Mouse (Mus musculus): Measurements from ENCODE around the gene Styx. TPM values are rescaled to one million over a fixed set of nuclear protein-coding genes. Genes with fewer than 3 reads are reported as not detected.
A peak's percentile ranks its signal among the peaks of the same experiment; 100 is the strongest.

The Styx gene
- polyA plus RNA-seq, 1 experiment from 2014 or later: 65.3 TPM

DNA sequence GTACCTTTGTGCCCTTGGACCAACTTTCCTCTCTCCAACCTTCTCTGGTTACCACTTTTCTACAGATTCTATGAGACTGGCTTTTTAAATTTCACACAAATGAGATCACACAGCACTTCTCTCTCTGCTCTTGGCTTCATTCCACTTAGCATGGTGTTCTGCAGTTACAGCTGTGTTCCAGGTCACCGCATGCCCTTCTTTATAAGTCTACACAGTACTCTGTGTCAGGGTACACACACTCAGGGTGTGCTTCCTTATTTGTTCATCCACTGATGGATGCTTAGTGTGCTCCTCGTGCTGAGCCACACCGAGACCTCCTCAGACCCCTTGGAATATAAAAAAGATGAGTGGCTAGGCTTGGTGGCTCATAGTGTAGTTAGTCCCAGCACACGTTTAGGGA, 30.8 kb upstream of the Styx start:
- no peak overlapping the region for H3K4me3 ChIP-seq
- no peak overlapping the region for H3K27ac ChIP-seq (replicated peaks)
- no peaks in the 10 kb centered on the region for H3K36me3 ChIP-seq
- 82% methylated on average over 4 of the region's 4 CpGs for WGBS
- no peaks in the 10 kb centered on the region for H3K27me3 ChIP-seq
- no peak for ATAC-seq (replicated peaks)
- H3K4me2 ChIP-seq (replicated peaks): no peak overlapping the region
- H3K9ac ChIP-seq (replicated peaks): no peak overlapping the region
- H3K4me1 ChIP-seq: peaks cover 26% of the 10 kb centered on the region
- H3K9me3 ChIP-seq: no peaks in the 10 kb centered on the region

DNA sequence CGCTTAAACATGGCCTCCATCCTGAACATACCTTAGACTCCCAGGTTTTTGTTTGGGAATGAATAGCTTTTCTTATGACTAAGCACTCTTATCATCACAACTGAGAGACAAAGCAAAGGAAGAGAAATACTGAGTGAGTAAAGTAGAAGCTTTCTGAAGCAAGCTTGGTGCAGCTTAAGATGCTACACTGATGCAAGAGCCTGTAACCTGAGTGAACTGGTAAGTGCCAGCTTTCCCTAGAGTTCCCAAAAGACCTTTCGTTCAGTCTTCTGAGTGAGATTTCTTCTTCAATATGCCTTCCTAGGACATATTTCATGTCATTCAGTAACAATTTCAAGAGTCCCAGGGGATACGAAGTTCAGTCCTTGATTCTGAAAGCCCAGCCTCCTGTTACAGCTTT, 29.8 kb upstream of the Styx start:
- Histone ChIP-seq H3K36me3 (no peaks in the 10 kb centered on the region), H3K9ac (replicated peaks) (no peak overlapping the region), H3K4me3 (no peak overlapping the region), H3K4me1 (peaks cover 20% of the 10 kb centered on the region), H3K27me3 (no peaks in the 10 kb centered on the region), H3K4me2 (replicated peaks) (no peak overlapping the region), H3K9me3 (no peaks in the 10 kb centered on the region), H3K27ac (replicated peaks) (no peak overlapping the region)
- no peak for ATAC-seq (replicated peaks)
- WGBS: 85% methylated on average over 3 of the region's 3 CpGs

DNA sequence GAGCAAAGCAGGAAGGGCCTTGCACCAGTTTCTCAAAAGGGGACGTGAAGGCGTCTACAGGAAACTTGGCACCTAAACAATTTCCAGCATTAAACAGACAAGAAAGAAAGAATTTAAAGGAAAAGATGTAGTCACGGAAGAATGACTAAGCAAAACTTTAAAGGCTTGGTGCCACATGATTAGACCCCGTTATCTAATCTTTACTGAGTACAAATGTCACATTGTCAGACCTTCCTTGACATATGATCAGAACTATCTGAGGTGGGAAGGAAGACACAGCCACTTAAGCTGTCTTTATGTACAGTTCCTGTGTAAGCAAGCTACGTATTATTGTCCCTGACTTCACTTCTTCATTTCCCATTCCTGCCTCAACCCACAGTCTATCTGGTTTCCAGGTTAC, 29.3 kb upstream of the Styx start:
- H3K36me3 ChIP-seq: no peaks in the 10 kb centered on the region
- no peaks in the 10 kb centered on the region for H3K27me3 ChIP-seq
- no peak overlapping the region for H3K4me2 ChIP-seq (replicated peaks)
- no peak overlapping the region for H3K4me3 ChIP-seq
- peaks cover 16% of the 10 kb centered on the region for H3K4me1 ChIP-seq
- no peak overlapping the region for H3K27ac ChIP-seq (replicated peaks)
- no peak overlapping the region for H3K9ac ChIP-seq (replicated peaks)
- WGBS: 72% methylated on average over 5 of the region's 5 CpGs
- no peaks in the 10 kb centered on the region for H3K9me3 ChIP-seq
- ATAC-seq (replicated peaks): no peak

DNA sequence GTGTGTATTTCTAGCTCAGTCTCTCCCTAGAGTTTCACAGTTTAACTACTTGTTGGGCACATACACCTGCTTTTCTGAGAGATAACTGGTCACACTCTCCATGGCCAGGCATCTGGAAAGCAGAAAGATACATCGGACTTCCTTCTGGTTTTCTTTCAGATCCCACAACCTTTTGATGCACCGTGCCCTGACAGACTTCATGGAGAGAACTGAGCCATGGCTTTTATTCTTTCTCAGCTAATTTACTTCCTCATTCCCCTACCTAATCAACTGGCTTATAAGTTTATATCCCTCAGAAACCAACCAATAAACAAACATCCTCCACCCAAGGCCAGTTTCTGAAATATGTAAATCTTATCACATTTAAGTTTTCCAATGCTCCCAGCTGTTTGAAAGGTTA, 28.4 kb upstream of the Styx start:
- Histone ChIP-seq H3K4me2 (replicated peaks) (no peak overlapping the region), H3K9me3 (no peaks in the 10 kb centered on the region), H3K4me1 (peaks cover 9% of the 10 kb centered on the region), H3K4me3 (no peak overlapping the region), H3K36me3 (no peaks in the 10 kb centered on the region), H3K27ac (replicated peaks) (no peak overlapping the region), H3K9ac (replicated peaks) (no peak overlapping the region), H3K27me3 (no peaks in the 10 kb centered on the region)
- ATAC-seq (replicated peaks): no peak
- 88% methylated on average over 2 of the region's 2 CpGs for WGBS

DNA sequence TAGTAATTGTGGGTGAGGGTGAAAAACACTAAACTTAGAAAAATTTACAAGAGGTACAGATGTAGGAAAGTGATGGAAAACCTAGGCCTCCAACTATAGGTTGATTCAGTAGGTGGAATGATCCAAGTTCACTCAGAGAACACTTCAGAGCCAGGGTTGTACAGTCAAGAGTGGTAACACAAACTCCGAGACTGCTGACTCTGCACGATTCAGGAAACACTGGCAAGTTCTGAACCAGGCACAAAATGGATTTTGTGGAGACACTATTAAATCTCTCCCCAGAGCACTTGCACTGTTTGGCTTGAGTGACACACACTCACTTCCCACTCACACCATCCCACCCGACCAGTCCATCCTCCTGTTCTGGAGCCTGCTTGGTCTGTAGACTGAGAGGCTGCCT, 27.6 kb upstream of the Styx start:
- WGBS: 93% methylated on average over 3 of the region's 3 CpGs
- H3K27me3 ChIP-seq: no peaks in the 10 kb centered on the region
- H3K4me1 ChIP-seq: peaks cover 7% of the 10 kb centered on the region; the same call in 1 of the 2 replicates
- H3K9ac ChIP-seq (replicated peaks): no peak overlapping the region
- no peak for ATAC-seq (replicated peaks)
- H3K36me3 ChIP-seq: no peaks in the 10 kb centered on the region
- H3K4me2 ChIP-seq (replicated peaks): no peak overlapping the region
- H3K27ac ChIP-seq (replicated peaks): no peak overlapping the region
- H3K9me3 ChIP-seq: no peaks in the 10 kb centered on the region
- no peak overlapping the region for H3K4me3 ChIP-seq

DNA sequence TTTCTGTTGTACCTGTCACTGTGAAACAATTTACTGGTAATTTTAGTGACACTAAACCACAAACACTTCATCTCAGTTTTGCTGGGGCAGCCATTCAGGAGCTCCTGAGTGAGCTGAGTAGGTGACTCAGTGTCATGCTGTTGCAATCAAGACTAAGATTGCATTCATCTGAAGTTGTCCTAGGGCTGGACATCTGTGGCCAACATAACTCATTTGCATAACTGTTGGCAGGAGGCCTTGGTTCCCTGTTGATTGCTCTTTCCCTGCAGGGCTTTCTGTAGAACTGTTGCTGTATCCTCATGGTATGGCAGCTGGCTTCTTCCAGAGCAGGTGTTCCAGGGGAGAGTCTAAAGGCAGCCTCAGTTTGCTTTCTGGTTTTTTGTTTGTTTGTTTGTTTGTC, 25.4 kb upstream of the Styx start:
- H3K36me3 ChIP-seq: no peaks in the 10 kb centered on the region
- H3K4me2 ChIP-seq (replicated peaks): no peak overlapping the region
- H3K4me1 ChIP-seq: 0 out of 2 replicates have a peak, but pooled peaks cover 4% of the 10 kb centered on the region
- ATAC-seq (replicated peaks): no peak
- H3K27ac ChIP-seq (replicated peaks): no peak overlapping the region
- H3K9me3 ChIP-seq: no peaks in the 10 kb centered on the region
- H3K4me3 ChIP-seq: no peak overlapping the region
- H3K27me3 ChIP-seq: no peaks in the 10 kb centered on the region
- H3K9ac ChIP-seq (replicated peaks): no peak overlapping the region

DNA sequence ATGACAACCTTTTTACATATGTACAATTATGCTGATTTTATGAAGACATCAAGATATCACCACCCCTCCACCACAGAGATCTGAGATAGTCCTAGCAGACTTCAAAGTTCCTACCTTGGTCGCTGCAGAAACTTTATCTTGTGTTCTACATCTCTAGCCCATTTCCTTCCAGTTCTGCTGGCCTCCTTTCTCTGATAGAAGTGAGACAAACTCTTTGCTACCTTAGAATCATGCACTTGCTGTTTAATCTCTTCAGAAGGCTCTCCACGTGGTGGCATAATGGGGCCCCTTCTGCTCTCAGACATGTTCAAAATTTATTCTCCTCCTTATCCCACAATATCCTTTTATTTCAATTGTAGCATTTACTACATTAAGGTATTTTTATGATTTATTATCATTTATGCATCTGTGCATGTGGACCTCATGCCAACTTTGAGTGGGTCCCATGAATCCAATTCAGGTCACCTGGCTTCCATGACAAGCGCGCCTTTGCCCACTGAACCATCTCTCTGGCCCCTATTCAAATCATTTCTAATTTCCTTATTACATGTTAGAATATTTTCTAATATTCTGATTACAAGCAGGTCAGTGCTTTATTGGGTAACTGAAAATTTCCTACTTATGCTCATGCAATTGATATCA, 22.7 kb upstream of the Styx start:
- no peak overlapping the region for H3K4me2 ChIP-seq (replicated peaks)
- no peak overlapping the region for H3K9ac ChIP-seq (replicated peaks)
- H3K4me3 ChIP-seq: no peak overlapping the region
- WGBS: 90% methylated on average over 4 of the region's 4 CpGs
- no peak for ATAC-seq (replicated peaks)
- H3K27me3 ChIP-seq: no peaks in the 10 kb centered on the region
- H3K9me3 ChIP-seq: no peaks in the 10 kb centered on the region
- H3K27ac ChIP-seq (replicated peaks): no peak overlapping the region
- peaks cover 20% of the 10 kb centered on the region for H3K4me1 ChIP-seq
- H3K36me3 ChIP-seq: peaks cover 9% of the 10 kb centered on the region

DNA sequence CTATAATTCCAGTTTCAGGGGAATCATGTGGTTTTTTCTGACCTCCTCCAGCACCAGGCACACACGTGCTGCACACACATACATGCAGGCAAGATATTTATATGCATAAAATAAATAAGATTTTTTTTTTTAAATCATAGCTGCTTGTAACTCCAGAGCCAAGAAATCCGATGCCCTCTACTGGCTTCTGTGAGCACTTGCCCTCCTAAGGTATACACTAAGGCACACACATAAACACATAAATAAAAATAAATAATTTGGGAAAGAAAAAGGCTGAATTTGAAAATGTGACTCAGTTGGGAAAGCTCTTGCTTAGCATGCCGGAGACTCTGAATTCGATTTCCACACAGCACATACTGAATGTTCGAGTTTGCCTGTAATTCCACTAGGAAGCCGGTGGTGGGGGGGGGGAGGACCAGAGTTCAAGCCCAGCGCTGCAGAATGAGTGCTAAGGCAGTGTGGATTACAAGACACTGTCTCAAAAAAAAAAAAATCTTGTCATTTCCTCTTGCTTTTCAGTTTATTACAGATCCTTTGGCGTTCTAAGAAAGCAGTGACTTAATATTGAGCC, 21.8 kb upstream of the Styx start:
- ATAC-seq (replicated peaks): peak; percentile 33
- WGBS: 12% methylated on average over 8 of the region's 8 CpGs
- H3K4me2 ChIP-seq (replicated peaks): peak overlapping the region; percentile 42
- peak overlapping the region; percentile 85 for H3K27ac ChIP-seq (replicated peaks)
- peak overlapping the region; percentile 35; the same call in 1 of the 2 replicates for H3K9ac ChIP-seq (replicated peaks)
- peak overlapping the region; percentile 77 for H3K4me3 ChIP-seq
- H3K27me3 ChIP-seq: no peaks in the 10 kb centered on the region
- H3K9me3 ChIP-seq: no peaks in the 10 kb centered on the region
- peaks cover 16% of the 10 kb centered on the region for H3K36me3 ChIP-seq
- peaks cover 20% of the 10 kb centered on the region for H3K4me1 ChIP-seq

DNA sequence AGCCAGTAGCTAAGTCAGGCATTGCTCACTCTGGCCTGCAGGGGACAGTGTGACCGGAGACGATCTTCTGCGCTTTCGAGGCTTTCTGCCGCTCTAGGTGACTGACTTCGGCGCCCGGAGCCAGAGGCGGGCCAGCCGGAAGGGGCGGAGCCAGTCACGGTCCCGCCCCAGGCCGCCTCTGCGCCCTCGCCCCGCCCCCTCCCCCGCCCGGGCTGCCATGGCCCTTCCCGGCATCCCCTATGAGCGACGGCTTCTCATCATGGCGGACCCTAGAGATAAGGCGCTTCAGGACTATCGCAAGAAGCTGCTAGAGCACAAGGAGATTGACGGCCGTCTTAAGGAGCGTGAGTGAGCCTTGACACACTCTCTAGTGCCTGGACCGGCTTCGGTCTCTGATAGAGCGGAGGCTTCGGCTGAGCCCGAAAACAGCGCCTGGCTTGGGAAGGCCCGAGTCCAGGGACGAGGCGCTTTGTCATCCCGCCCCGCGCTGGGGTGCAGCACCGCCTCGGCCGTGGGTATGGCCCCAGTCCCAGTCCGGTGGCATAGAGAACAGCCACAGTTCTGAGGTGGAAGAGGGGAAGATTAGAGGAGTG, 21.2 kb upstream of the Styx start, which contains the start of gene Psmc6:
Psmc6 (plus strand) TSS at position 200 of the 593 bp plus-strand sequence.
- peak within 1 kb of the TSS; percentile 77 for H3K4me3 ChIP-seq
- H3K9ac ChIP-seq (replicated peaks): peak within 1 kb of the TSS; percentile 84
- peaks cover 20% of the 10 kb centered on the region for H3K4me1 ChIP-seq
- under 1% methylated on average over 44 of the region's 44 CpGs for WGBS
- H3K9me3 ChIP-seq: no peaks in the 10 kb centered on the region
- no peaks in the 10 kb centered on the region for H3K27me3 ChIP-seq
- peak within 1 kb of the TSS; percentile 51 for H3K4me2 ChIP-seq (replicated peaks)
- peaks cover 20% of the 10 kb centered on the region for H3K36me3 ChIP-seq
- peak; percentile 97 for ATAC-seq (replicated peaks)
- H3K27ac ChIP-seq (replicated peaks): peak within 1 kb of the TSS; percentile 85

DNA sequence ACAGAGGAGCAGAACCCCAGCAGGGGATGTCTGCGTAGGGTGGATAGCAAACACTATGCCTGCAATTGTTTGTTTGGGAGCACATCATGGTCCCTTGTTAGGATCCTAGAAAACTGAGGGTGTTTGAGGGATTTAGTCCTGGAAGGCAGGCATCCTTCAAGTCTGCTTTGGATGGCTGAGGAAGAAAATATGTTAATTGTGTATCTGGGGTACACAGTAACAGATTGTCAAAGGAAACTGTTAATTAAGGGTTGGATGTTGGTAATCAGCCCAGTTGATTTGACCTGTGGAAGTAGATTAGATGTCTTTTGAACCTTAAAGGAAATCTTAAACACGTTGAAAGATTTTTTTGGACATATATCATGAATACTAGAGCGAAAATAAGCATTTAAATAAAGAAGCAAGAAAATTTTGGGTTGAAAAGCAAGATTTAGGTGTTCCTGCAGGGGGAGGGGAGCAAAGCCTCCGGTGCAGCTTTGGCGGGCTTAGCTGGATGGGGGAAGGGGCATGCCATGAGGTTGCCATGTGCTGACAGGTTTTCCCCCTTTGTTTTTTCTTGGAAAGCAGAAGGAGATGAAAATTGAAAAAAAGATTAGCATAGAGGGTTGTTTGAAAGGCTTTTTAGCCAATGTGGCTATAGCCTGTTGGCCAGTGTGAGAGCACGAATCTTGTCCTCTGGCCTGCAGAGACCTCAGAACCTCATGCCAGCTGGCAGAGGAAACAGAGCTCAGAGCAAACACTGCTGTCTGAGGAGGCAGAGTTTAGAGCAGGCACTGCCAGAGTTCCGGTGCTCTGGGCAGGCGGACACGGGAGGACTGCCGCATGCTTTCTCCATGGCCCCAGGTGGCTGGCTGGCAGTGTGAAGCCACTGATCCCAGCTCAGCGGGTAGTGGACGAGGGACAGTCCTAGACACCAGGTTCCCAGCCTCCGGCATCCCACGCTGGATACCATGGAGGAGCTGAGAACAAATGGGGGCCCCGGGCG, 13.6 kb downstream of the Styx start:
- Histone ChIP-seq H3K27ac (replicated peaks) (peak overlapping the region; percentile 42), H3K4me3 (no peak overlapping the region), H3K4me1 (peaks cover 16% of the 10 kb centered on the region), H3K4me2 (replicated peaks) (0 out of 2 replicates have a peak overlapping the region, but pooled peaks have one; percentile 11), H3K27me3 (no peaks in the 10 kb centered on the region), H3K9me3 (no peaks in the 10 kb centered on the region), H3K9ac (replicated peaks) (no peak overlapping the region), H3K36me3 (peaks cover 4% of the 10 kb centered on the region)
- WGBS: 46% methylated on average over 16 of the region's 16 CpGs
- ATAC-seq (replicated peaks): peak; percentile 85

DNA sequence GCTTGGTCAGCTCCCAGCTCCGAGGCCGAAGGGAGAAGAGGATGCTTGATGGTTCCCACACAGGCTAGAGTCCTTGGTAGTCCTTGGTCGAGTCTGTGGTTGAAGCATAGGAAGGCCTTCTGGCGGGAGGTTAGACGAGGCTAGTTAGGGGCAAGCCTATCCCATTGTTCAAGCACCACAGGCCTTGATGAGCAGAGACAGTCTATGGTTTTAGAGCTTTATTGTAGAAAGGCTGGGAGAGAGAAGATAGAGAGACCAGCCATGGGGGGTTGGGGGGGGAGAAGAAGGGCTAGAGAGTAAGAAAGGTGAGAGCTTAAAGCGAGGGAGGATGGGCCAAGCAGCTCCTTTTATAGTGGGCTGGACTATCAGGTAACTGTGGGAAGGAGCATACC, 14.3 kb downstream of the Styx start:
- peaks cover 10% of the 10 kb centered on the region for H3K36me3 ChIP-seq
- ATAC-seq (replicated peaks): no peak
- H3K27ac ChIP-seq (replicated peaks): peak overlapping the region; percentile 42
- H3K9me3 ChIP-seq: no peaks in the 10 kb centered on the region
- peaks cover 16% of the 10 kb centered on the region for H3K4me1 ChIP-seq
- WGBS: 86% methylated on average over 6 of the region's 6 CpGs
- no peak overlapping the region for H3K9ac ChIP-seq (replicated peaks)
- H3K4me3 ChIP-seq: no peak overlapping the region
- no peaks in the 10 kb centered on the region for H3K27me3 ChIP-seq
- H3K4me2 ChIP-seq (replicated peaks): 0 out of 2 replicates have a peak overlapping the region, but pooled peaks have one; percentile 11

DNA sequence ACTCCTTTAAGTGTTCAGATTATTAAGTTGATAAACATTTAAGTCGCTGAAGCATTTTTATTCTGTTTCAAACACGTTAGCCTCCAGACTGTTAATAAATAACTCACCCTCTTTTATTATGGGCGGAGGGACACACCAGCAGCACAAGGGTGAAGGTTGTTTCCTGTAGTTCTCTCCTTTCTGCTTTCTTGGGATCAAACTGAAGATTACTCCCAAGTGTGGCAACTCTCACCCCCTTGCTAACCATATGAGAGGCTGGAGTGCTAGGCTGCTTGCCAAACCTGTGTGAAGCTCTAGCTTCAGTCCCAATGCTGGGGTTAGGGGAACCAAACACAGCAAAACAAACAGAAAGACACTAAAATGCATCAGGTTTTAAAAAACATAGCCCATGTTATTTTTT, 27.9 kb downstream of the Styx start:
- Histone ChIP-seq H3K36me3 (peaks cover 20% of the 10 kb centered on the region; the same call in 1 of the 2 replicates), H3K4me2 (replicated peaks) (no peak overlapping the region), H3K4me1 (no peaks in the 10 kb centered on the region), H3K27me3 (no peaks in the 10 kb centered on the region), H3K9ac (replicated peaks) (no peak overlapping the region), H3K9me3 (no peaks in the 10 kb centered on the region), H3K27ac (replicated peaks) (no peak overlapping the region), H3K4me3 (no peak overlapping the region)
- WGBS: 91% methylated on average over 3 of the region's 3 CpGs
- ATAC-seq (replicated peaks): no peak

Measured in forebrain, embryonic 15.5 days (tissue).